Mouse (Mus musculus) layer of hippocampus, adult 9-10 months (tissue): Measurements from ENCODE around the gene B4galnt1.
"Not testable (repeated sequence)": the region's sequence is repeated elsewhere in the genome, so short reads cannot be mapped to it uniquely, and the experiment has no call there.

ENCODE experiments used
- DNase-seq: peaks from one replicate; pipeline ENCODE4 v3.0.0; 2022; ENCODE audit warnings: low spot score

B4galnt1 gene

GRCm38 (mm10) chr10:127189116-127189650 lies 24.2 kb downstream of the B4galnt1 start:
- DNase-seq, result no peak

GRCm38 (mm10) chr10:127189651-127190381 lies 24.8 kb downstream of the B4galnt1 start, which contains the start of gene Arhgef25:
Arhgef25 (minus strand) TSS chr10:127190083.
- DNase-seq, result no peak

GRCm38 (mm10) chr10:127190398-127191190 lies 25.6 kb downstream of the B4galnt1 start:
- DNase-seq, result no peak

DNA sequence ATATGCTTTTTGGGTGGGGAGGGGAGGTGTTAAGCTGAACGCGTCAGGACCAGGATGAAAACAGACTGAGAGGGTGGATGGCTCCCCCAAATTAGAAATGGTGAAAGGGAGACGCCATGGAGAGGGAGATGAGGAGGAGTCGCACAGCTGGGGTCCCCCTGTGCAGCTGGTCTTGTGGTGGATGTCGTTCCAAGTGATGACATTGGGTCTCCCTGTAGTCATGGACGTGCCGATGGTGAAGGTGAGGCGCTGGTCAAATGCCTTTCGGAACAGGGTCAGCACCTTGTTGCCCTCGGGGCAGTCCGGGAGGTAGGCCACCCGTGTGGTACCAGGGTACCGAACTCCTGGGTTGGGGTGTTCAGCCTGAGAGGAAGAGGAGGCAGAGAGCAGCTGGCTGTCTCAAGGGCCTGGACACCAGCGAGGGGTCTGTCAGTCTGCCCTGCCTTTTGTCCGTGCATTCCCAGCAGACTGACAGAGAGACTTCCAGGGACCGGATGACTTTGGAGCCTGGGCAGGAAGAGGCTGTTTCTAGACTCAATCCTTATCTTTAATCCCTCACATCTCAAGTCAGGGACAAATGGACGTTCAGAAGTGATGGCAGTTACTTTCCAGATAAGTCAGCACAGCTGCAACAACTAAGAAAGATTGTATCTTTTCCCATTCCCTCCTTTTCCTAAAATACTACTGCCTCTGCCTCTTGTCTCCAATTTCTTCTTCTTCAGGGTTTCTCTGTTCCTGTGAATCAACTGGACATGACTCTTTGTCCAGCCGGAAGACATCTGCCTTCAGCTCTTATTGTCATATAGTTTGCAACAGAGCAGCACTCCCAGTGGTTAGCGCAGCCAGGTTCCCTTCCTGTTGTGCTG lies 26.4 kb downstream of the B4galnt1 start:
- no peak for DNase-seq

GRCm38 (mm10) chr10:127192057-127192328 lies 27.0 kb downstream of the B4galnt1 start:
- not testable (repeated sequence) for DNase-seq

GRCm38 (mm10) chr10:127193011-127193410 lies 28.0 kb downstream of the B4galnt1 start:
- no peak for DNase-seq

- DNase-seq, result no peak
These were observed 29.7 kb downstream of the B4galnt1 start for GRCm38 (mm10) chr10:127194428-127195327.

GRCm38 (mm10) chr10:127195328-127196129 lies 30.5 kb downstream of the B4galnt1 start, which contains the start of gene Dtx3:
Dtx3 (minus strand) TSS chr10:127195728.
- DNase-seq, result no peak

DNA sequence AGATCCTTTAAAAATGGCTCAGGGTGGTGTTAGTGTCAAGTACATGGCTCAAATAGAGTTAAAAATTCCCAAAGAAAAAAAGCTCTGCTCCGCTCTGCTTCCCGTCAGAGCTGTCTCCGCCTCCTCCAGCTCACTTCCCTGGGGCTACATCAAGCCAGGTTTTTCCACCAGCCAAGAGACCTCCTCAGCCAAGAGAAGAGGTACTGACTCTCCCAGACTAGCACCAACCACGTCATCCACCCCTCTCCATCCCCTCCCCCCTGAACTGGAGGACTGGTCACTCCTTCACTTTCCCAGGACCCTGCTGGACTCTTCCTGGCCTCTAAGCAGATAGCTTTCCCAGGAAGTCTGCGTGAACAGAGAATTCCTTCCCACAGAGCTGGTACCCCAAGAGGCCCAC lies 31.4 kb downstream of the B4galnt1 start:
- DNase-seq, result no peak

DNA sequence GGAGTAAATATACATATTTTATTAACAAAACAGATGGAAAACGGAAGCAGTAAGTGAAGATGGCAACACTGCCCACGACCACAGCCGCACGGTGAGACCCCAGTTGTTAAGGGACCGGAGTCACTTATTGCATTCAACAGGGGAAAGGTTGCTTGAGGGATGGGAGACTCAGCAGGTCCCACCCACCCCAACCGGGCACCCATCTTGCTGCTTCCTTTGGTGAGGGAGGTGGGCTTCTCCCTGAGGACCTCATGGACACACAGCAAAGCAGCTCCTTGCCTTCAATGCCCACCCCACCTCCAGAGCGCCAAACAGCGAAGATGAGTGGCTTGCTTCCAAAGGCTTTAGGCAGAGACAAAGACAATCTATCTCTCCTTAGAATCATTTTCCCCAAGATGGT lies 32.1 kb downstream of the B4galnt1 start:
- no peak for DNase-seq

DNA sequence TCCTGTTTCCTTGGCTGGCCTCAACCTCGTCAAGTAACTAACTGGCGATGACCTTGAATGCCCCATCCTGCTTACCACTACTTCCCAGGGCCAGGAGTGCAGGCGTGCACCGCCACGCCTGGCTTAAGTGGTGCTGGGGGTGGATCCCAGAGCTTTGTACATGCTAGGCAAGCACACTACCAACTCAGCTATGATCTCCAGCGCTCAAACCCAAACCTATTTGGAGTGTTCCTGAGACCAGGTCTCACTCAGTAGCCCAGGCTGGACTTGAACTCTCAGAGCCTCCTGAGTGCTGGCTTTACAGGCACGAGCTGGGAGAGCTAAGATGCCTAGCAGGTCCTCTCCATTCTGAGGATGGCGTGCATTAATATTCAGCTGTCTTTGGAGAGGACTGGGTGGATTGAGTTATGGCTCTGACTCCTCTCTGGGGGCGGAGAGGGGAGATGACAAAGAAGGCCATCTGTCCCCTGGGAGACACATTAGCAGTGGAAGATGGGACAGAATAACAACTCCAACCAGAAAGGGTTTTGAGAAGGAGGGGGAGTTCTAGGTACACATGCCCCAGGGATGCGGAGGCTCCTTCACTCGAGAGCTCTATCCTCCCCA lies 32.6 kb downstream of the B4galnt1 start:
- no peak for DNase-seq

- no peak for DNase-seq
These were observed 33.5 kb downstream of the B4galnt1 start for GRCm38 (mm10) chr10:127198492-127198891.

DNA sequence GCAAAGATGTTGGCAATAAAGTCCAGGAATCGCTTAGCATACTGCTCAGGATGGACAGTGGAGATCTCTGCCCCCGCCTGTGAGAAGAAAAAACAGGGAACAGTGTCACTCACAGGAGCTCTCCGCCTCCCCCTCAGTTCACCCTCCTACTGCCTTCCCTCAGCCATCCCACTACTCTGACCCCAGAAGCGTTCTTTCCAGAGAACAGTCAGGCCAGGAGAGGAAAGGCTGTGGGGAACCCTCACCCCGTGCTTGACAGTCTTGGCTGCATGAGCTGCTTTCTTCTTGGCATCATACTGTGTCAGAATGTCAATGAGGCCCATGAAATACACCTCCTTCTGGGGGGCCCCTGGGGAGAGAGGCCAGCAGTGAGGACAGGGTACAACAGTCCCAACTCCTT lies 34.0 kb downstream of the B4galnt1 start:
- DNase-seq, result no peak

DNA sequence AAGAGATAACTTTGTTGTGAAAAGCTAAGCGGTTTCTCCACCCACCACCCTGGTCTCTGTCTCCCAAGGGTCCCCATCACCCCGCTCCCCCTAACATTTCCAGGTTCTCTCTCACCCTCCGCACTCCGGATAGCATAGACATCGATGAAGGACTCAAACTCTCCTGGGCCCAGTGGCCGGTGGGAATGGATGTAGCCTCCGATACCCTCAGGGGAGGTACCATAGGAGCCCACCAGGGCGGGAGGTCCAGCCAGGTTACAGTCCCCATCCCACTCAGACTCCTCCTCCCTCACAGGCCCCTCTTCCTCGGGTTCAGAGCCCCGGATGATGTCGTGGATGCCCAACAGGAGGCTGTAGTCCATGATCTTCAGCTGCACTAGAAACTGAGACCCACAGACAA lies 34.4 kb downstream of the B4galnt1 start:
- DNase-seq, result no peak

DNA sequence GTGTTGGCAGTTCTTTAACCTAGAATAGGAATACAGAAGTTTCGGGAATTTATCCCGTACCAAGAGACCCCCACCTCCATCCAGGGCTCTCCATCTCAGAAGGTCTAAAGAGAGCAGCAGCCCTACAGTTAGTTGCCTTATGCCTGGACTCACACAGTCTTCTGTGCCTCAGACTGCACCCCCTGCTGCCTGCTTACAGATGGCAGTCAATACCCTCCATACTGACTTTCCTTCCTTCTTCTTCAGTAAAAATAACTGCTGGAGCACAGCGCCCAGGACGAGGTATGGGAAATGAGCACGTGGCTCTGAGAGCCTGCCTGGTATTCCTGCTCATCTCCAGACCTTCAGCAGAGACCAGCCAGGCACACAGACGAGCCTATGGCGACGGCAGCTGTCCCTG lies 35.3 kb downstream of the B4galnt1 start:
- DNase-seq, result no peak

GRCm38 (mm10) chr10:127203106-127203505 lies 38.1 kb downstream of the B4galnt1 start:
- DNase-seq, result no peak

DNA sequence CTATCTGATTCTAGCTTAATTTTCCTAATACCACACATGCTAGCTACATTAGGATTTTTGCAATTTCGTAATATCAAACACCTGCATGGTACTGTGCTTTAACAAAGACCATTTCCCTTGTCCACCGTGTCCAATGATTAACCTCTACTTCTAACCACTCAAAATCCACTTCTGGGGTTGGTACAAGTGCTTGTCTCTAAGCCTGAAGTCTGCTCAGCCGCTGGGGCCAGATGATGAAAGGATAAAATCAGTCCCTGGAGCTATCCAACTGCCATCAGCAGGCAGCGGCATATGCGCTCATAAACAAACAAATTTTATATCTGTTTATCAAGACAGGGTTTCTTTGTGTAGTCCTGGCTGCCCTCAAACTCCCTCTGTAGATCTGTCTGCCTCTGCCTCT lies 39.6 kb downstream of the B4galnt1 start:
- no peak for DNase-seq

- no peak for DNase-seq
These were observed 40.3 kb downstream of the B4galnt1 start for GRCm38 (mm10) chr10:127205373-127205772.

- no peak for DNase-seq
These were observed 43.9 kb downstream of the B4galnt1 start for GRCm38 (mm10) chr10:127208921-127209320.
